Mouse (Mus musculus): ENCODE measurements around the gene Rgs10. TPM values are rescaled to one million over a fixed set of nuclear protein-coding genes. Genes with fewer than 3 reads are reported as not detected.

Rgs10 gene
- total RNA-seq, 2 experiments from 2014 or later: 10.1 to 14.9 TPM

DNA sequence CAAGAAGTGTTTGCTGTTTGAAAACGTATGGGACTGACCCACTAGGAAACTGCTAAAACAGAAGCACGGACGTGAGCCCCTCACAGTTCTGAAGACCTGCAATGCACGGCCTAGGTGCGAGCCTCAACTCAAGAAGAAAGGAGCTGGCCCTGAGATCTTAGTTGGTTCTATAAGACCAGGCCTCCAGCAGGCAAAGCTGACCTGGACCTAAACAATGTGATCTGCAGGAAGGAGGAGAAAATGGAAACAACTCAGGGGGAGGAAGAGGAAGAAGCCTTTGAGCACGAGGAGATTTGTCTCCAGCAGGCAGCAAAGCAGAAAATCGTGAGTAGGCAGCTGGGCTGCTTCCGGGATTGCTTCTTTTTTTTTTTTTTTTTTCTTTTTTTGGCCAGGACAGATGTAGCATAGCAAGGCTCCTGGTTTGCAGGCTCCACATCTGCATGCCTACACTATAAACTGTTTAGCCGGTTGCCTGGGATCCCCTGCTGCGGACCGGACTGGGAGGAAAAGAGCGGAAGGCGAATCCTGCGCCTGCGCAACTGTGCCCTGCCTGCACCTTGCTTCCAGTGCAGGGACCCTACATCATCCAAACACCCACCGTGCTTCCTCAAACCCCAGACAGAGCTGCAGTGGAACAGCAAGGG lies 39.3 kb downstream of the Rgs10 start:
- DNase-seq: peak; percentile 21 to 49
- intact Hi-C loops (cut with DNase I): loop anchor here (10.0 kb wide), 1 partner anchor 186 kb away; no protein-coding TSS in a partner anchor

DNA sequence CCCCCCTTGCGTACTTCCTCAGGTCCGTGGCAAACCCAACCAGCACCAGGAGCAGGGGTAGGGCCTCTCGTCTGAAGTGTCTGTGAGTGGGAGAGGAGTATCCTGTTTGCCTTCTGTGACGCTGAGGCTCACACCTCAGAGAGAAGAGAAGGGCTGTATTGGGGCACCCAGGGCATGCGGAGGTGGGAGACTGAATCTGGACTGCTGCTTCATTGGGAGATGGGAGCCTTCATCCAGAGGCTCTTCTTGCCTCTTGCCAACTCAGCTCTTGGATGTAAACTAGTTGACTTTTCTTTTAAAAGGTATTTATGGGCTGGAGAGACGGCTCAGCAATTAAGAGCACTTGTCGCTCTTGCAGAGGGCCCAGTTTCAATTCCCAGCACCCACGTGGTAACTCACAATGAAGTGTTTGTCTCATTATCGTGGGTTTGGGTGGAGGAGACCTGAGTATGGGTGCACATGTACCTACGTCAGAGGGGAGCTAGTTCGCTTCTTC lies 42.3 kb downstream of the Rgs10 start:
- intact Hi-C loops (cut with DNase I): loop anchor here (10.0 kb wide), 1 partner anchor 189 kb away; no protein-coding TSS in a partner anchor

DNA sequence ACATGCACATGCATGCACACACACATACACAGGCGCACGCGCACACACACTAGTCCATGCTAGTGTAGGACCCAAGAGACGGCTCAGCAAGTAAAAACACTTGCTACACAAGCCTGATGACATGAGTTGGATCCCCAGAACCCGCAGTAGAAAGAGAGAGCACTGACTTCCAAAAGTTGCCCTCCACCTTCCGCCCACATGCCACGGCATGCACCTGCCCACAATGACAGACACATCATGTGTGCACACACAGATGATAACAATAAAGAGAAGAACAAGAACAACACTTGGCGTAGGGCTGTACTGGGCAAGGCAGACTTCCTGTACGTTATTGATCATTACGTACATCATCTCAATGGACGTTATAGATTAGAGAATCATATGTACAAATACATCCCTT lies 44.4 kb downstream of the Rgs10 start:
- intact Hi-C loops (cut with DNase I): loop anchor here (5.0 to 10.0 kb wide), 2 partner anchors 191 to 318 kb away; no protein-coding TSS in a partner anchor

More for the DNA sequence above, 42.3 kb downstream of the Rgs10 start:
- no peak for DNase-seq

DNA sequence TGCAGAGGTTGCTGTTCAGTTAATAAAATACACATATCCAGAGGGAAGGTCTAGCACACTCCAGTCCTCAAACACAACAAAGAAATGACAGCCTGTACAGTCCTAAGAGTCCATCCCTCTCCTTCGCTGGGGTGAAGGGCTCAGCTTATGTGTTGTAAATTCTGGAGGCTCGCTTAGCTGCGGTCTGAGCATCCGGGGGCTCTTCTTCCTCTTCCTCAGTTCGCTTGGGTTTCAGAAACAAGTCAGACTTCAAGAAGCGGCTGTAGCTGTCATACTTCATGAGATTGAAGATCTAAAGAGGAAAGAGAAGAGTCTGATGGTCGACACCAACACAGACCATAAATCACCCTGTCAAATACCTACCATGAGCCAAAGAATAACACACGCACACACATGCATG lies 44.8 kb downstream of the Rgs10 start:
- DNase-seq: no peak
- intact Hi-C loops (cut with DNase I): loop anchor here (5.0 to 10.0 kb wide), 2 partner anchors 191 to 319 kb away; no protein-coding TSS in a partner anchor

More for the DNA sequence above, 44.4 kb downstream of the Rgs10 start:
- no peak for DNase-seq

DNA sequence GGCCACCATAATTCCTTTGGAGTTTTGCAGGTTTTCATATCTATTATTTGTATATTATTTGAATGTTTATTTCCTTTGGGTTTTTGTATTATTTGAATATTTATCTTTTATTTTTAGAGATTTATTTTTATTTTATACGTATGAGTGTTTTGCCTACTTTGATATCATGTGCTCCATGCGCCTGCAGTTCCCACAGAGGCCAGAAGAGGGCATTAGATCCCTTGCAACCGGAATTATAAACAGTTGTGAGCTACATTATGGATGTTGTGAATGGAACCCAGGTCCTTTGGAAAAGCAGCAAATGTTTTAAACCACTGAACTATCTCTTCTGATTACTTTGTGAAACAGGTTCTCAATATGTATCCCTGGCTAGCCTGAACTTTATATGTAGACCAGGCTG lies 46.2 kb downstream of the Rgs10 start:
- DNase-seq: peak in 1 of 2 experiments; percentile 48
- intact Hi-C loops (cut with DNase I): loop anchor here (5.0 to 10.0 kb wide), 2 partner anchors 192 to 320 kb away; no protein-coding TSS in a partner anchor

DNA sequence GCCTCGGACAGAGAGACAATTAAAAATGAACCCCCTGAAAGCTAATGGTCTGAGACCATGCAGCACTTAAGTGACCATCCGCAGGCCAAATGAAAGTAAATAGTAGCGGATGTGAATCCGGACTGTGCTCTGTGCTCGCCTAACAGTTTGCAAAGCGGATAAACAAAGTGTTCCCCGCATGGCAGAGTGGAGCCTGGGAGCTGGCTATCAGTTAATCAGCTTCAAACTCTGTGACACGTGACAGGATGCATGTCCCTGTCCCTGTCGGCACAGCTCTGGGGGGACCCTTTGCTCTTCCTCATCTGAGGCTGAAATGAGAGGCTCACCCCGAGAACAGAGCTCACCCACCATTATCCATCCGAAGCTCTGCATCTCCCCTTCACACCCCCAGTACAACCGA lies 49.2 kb downstream of the Rgs10 start:
- DNase-seq: no peak
- intact Hi-C loops (cut with DNase I): no loop called here

DNA sequence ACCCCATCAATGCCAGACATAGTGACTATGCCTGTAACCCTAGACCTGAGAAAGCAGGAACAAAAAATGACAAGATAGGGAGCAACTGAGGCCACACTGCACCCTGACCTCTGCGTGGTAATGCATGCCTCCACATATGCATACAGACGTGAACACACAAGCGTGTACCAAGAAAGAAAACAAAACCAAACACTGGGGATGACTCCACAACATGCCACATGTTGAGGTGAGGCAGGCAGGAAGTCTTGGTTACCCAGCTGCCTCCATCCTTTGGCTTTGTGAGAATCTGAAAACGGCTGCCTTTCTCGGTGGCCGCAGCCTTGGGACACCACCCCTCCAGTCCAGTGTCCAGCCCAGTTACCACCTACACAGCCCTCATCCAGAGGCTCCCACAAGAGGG lies 49.7 kb downstream of the Rgs10 start:
- intact Hi-C loops (cut with DNase I): no loop called here
- DNase-seq: no peak

DNA sequence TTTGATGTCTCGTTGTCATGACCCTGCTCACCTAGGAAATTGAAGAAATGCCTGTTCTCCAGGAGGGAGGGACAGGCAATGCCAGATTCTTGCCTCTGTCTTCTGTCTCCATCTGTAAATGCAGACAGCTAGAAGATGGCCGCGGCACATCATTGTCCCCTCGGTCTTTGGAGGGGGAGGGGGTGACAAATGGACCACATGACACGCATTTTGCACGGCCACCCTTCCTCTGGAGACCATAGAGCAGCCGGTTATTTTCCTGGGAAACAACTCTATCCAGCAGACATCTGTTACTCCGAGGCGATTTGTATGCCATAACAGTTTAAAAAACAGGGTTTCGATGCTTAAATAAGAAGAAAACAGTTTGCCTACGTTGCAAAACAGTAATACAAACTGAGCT lies 51.9 kb downstream of the Rgs10 start:
- no peak for DNase-seq
- intact Hi-C loops (cut with DNase I): no loop called here

DNA sequence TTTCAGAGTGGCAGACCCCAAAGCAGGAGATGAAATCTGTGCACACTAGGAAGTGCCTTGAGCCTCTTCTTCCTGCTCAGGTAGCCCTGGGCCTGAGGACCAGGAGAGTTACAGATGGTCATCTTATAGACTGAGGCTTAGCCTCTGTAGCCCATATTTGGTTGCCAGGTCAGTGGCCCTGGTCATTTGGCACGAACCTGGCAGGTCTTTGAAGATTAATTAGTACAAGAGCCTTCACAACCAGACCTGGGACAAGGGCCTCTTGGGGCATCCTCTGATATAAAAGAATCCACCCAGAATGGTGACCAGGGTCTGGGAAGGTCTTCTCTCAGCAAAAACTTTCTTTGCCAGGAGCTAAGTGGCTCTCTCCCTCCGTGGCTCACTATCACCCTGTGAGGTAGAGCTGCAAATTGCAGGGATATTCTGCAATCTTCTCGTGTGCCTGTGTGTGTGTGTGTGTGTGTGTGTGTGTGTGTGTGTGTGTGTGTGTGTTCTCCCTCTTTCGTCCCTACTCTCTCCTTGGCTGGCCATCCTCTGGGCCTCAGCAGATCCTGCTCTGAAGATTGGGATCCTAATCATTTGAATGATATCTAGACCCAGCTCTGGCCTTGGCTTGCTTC lies 53.4 kb downstream of the Rgs10 start:
- intact Hi-C loops (cut with DNase I): no loop called here
- DNase-seq: no peak

DNA sequence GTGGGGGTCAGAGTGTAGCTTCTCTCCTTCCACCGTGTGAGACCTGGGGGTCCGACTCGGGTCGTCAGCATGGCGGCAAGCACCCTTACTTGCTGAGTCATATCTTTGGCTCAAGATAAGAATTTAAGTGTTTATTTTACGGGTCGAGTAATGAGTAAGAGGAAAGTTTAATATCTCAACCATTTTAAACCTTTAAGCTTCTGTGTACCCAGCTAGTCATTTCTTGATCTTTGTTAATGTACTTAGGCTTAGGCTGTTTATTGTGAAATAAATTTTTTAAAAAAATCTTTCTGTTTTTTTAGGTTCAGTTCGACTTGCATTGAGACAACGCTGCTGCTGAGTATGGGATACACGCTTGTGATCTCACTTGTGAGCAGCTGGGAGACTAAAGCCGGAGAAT lies 54.0 kb downstream of the Rgs10 start:
- intact Hi-C loops (cut with DNase I): no loop called here
- no peak for DNase-seq

DNA sequence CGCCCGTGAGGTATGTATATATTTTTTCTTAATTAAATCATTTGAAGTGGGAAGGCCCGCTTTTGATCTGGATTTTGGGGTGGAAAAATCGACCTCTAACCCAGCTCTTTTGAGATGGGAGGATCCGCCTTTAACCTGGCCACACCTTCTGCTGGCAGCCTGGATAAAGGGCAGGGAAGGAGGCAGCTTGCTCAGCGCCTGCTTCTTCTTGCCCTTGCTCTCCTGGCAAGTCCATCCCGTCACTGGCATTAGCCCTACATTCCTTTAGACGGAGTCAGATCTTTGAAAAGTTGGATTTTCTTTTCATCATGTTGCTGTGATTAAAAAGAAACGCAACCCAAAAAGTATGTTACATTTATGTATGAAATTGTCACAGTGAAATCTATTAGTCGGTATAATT lies 54.8 kb downstream of the Rgs10 start:
- DNase-seq: peak in 1 of 2 experiments; percentile 22
- intact Hi-C loops (cut with DNase I): no loop called here

DNA sequence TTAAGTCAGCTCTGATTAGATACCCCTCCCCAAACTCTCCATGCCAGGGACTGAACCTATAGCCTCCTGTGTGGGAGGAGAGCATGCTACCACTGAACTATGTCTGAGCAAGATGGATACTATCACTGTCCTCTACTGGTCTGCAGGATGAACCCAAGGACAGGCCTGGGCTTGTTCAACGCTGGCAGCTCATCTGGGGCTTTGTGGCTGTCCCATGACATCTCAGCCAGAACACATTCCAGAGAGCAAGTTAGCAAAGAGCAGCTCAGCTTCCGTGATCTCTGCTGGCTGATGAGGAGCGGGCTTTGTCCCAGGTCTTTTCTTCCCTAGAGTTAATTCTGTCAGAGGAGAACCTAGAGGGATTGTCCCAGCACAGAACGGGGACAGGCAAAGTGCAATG lies 55.6 kb downstream of the Rgs10 start:
- intact Hi-C loops (cut with DNase I): no loop called here
- no peak for DNase-seq

DNA sequence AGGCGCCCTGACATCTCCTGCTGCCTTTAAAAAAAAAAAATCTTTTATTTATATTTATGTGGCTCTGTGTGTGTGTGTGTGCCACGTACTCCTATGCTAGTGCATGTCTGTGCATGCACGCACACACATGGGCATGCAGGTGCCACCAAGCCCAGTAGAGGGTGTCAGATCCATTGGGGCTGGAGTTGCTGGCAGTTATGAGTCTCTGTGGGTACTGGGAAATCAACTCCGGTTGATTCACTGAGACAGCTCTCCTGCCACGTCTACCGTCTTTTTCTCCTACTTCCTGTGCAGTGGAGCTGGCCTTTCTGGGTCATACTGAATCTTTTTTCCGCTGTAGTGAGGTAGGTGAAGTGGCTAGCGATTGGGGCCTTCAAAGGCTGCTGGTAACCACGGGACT lies 58.8 kb downstream of the Rgs10 start:
- no peak for DNase-seq
- intact Hi-C loops (cut with DNase I): no loop called here

DNA sequence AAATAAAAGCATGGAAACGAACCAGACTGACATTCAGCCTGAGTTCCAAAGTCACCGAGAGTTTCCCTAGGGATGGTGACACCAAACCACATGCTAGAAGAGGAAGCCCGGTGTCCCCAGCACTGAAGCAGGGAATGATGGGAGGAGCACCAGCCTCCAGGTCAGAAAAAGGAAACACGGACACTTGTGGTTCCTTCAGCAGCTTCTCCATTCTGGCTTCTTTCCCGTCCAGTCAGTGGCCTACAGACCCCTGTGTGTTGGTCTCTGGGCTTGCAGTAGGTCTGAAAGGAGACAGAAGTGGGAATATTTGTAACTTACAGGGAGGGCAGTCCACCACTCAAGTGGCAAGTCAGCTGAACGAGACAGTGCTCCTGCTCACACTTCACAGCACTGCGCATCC lies 59.4 kb downstream of the Rgs10 start:
- DNase-seq: no peak
- intact Hi-C loops (cut with DNase I): no loop called here

DNA sequence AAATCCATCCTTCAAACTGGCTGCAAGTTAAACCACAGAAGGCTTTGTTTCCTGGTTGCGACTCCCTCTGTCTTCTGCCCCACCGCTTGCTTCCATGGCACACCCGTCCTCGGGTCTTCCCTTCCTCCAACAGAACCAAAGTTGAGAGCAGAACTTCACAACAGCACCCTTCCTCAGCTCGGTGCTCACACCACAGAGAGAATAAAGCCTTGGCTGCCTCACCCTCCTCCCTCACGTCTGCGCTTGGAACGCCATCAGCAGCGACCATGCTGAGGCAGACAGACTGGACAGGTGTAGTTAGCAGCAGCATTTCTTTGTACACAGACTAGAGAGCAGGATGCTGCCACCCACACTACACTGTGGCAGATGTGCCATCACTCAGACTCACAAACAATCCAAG lies 59.8 kb downstream of the Rgs10 start:
- no peak for DNase-seq
- intact Hi-C loops (cut with DNase I): no loop called here

DNA sequence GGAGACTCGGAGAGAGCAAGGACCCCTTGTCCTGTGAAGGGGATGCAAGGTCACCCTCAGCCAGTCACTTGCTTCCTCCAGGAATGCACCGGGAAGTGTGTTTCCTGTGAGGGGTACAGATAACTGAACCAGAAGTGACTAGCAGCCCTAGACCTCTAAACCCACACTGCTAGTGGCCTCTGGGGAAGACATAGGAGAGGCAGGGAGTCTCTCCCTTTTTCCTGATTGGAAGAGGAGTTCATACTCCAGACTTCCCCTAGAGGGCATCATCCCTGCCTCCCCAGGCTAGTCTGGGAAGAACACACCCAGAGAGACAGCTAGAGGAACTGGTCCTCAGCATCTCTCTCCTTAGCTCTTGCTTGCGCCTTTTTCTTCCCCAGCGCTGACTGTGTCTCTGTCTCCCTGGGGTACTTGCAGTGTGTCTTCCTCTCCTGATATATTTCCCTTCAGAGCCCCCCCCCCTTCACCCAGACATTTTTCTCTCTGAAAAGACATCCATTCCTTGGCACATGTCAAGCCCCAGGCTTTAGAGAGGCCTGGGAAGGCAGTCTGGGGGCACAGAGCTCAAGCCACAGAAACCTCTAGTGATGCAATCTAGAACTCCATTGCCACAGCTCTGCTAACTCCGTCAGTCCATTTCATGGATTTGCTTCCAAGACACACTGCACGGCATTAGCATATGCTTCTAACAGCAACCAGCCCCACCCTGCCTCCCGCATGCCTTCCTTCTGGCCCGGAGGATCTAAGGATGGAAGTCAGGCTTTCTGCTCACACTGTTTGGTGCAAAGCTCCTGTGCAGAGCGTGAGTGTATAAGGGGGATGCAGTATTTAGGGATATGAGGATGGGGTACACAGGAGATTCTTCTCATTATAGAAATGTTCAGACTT lies 61.4 kb downstream of the Rgs10 start:
- peak in 1 of 2 experiments; percentile 37 for DNase-seq
- intact Hi-C loops (cut with DNase I): no loop called here

DNA sequence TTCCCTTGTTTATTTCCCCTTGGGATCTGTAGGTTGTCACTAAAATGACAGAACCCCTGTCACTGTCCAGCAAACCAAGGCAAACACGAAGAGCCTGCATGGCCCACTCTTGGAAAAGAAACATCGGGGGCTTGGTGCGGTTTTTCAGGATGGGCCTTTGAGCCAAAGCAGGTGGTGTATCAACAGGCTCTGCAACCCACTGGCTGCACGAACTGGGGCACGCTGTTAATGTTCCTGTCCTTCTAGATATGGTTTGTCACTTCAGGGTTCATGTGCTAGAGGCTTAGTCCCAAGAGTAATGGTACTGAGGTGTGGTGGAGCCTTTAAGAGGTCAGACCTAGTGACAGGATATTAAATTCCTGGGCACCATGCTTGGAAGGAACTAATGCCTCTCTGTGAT lies 63.1 kb downstream of the Rgs10 start:
- intact Hi-C loops (cut with DNase I): no loop called here
- no peak for DNase-seq

DNA sequence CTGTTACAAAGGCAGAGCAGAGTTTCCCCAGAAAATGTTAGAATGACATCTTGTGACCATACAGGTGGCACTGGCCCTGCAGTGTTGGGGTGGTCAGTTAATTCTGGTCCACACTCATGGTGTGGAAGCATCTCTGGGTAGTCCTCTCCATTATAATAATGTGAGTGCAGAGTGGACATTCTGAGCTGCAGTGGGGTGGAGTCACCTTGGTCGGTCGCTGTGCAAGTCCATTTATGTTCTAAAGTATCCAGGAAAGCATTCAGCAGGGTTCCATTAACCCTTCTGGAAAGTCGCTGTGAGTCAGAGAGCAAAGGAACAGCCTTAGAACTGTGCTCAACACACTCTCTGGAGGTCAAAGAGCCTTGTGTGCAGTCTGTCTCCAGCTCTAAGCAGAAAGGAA lies 65.8 kb downstream of the Rgs10 start:
- no peak for DNase-seq
- intact Hi-C loops (cut with DNase I): no loop called here

DNA sequence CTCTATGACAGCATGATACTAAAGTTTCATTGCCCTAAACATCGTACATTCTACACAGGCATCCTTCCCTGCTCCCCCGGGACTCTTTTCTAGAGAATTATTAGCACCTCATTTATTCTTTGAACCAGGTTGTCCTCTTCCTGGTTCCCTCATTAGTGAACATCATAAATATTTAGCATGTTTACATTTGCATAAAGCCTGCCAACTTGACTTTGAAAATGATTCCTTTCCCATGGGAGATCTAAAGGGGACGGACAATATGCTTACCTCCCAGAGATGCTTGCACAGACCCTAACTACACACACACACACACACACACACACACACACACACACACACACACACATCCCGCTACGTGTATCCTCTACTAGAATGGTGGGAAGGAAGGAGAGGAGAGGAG lies 67.4 kb downstream of the Rgs10 start:
- no peak for DNase-seq
- intact Hi-C loops (cut with DNase I): no loop called here

DNA sequence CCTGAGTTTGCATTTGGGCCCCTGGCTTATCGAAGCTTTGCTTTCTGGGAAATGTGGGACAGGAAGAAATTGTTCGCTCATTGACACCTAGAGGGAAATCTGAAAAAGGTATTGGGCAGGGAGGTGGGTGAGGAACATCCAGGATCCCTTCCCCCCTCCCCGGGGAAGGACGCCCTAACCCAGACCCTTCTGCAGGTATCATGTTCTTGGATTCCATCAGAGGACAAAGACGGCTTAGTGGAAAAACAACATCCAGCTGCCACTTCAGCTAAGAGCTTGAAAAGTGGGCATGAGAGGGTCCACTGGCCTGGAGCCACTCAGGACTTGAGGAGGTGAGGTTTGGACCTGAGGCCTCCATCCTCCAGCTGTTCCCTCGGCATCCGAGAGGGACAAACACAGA lies 68.2 kb downstream of the Rgs10 start:
- DNase-seq: no peak
- intact Hi-C loops (cut with DNase I): no loop called here

DNA sequence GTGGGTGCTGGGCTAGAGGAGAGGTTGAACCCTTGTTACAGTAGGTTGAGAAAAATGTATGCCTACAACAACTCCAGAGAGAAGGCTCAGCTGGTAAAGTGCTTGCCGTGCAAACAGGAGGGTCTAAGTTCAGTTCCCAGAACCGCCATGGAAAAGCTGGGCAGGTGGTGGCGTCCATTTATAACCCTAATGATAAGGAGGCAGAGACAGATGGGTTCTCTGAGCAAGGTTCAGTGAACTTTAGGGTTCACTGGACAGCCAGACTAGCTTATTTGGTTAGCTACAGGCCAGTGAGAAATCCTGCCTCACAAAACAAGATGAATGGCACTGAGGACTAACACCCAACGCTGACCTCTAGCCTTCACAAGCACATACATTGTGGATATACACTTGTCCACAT lies 68.8 kb downstream of the Rgs10 start:
- intact Hi-C loops (cut with DNase I): no loop called here
- DNase-seq: no peak
